Mouse (Mus musculus) liver, adult 2 months (tissue): ENCODE measurements around the gene Upb1. TPM values are rescaled to one million over a fixed set of nuclear protein-coding genes. Genes with fewer than 3 reads are reported as not detected.
A peak's percentile ranks its signal among the peaks of the same experiment; 100 is the strongest.

Experiments used
- DNase-seq: peaks from one replicate; pipeline ENCODE4 v3.0.0-alpha.2; 2011; ENCODE audit warnings: low read depth, low spot score; ENCODE audit errors: extremely low read depth
- H3K27ac ChIP-seq: fragments of 200-500 bp; replicated peaks from 2 replicates; pipeline ENCODE4 v1.5.1; 2012; ENCODE audit warnings: low read depth, mild to moderate bottlenecking, control low read depth, inconsistent platforms, low read length; ENCODE audit not compliant: insufficient read depth
- H3K27me3 ChIP-seq: fragments of 200-500 bp; 2 replicates; pipeline ENCODE4 v1.6.1; 2012; ENCODE audit warnings: mild to moderate bottlenecking, moderate library complexity, low read length, inconsistent platforms; ENCODE audit not compliant: control insufficient read depth, insufficient read depth
- H3K36me3 ChIP-seq: fragments of 200-500 bp; 2 replicates; pipeline ENCODE4 v1.6.1; 2012; ENCODE audit warnings: low read length, inconsistent platforms; ENCODE audit not compliant: control insufficient read depth, insufficient read depth
- H3K4me1 ChIP-seq: fragments of 200-500 bp; 2 replicates; pipeline ENCODE4 v1.6.1; 2011; ENCODE audit warnings: low read length; ENCODE audit not compliant: control insufficient read depth, insufficient read depth
- H3K4me3 ChIP-seq: fragments of 200-500 bp; 2 replicates; pipeline ENCODE4 v1.5.1; 2011; ENCODE audit warnings: low read depth, mild to moderate bottlenecking, control low read depth, low read length, moderate library complexity; ENCODE audit not compliant: insufficient read depth
- H3K79me2 ChIP-seq: fragments of 200-500 bp; 2 replicates; pipeline ENCODE4 v1.6.1; 2012; ENCODE audit warnings: inconsistent platforms, mild to moderate bottlenecking, low read length, moderate library complexity; ENCODE audit not compliant: control insufficient read depth, insufficient read depth
- H3K9ac ChIP-seq: fragments of 200-500 bp; 2 replicates; pipeline ENCODE4 v1.6.1; 2012; ENCODE audit warnings: low read depth, mild to moderate bottlenecking, control low read depth, inconsistent platforms, low read length
- CTCF ChIP-seq: fragments of 200-500 bp; IDR thresholded peaks from 2 replicates; pipeline ENCODE4 v1.5.1; 2011; ENCODE audit warnings: low read depth, low read length, control low read depth
- POLR2A ChIP-seq: fragments of 200-500 bp; IDR thresholded peaks from 2 replicates; pipeline ENCODE4 v1.6.1; 2011; ENCODE audit warnings: low read length, control low read depth; ENCODE audit not compliant: insufficient read depth; ENCODE audit errors: extremely low read depth
- WGBS: fragments of 180-500 bp; shearing (Covaris S2); methylation state at CpG from one replicate; pipeline ENCODE4 v1.1.7; 2018; 5-methylcytosine and 5-hydroxymethylcytosine counted together
- polyA plus RNA-seq: library from polyadenylated mRNA; depleted of rRNA; stranded (reverse); fragments of >200 nt; gene quantifications from 2 replicates; pipeline ENCODE4 v1.2.3, GENCODE M21; 2012
- total RNA-seq: library from RNA; depleted of rRNA; stranded (reverse); fragments of >200 nt; gene quantifications from 2 replicates; pipeline ENCODE4 v1.2.3, GENCODE M21; 2014

Upb1 gene
- total and polyA plus RNA-seq, 2 experiments: 125 to 220 TPM

GRCm38 (mm10) chr10:75412114-75413103 lies 11.5 kb downstream of the Upb1 start:
- peak overlapping the region; percentile 4 for H3K4me3 ChIP-seq
- peaks cover 27% of the 10 kb centered on the region for H3K36me3 ChIP-seq
- 37% methylated on average over 27 of the region's 27 CpGs for WGBS
- peaks cover 23% of the 10 kb centered on the region for H3K4me1 ChIP-seq
- H3K79me2 ChIP-seq: peaks cover 17% of the 10 kb centered on the region; the same call in 1 of the 2 replicates
- H3K27ac ChIP-seq: peak overlapping the region; percentile 93
- DNase-seq: peak; percentile 93
- no peaks in the 10 kb centered on the region for H3K27me3 ChIP-seq
- peak overlapping the region; percentile 60 for H3K9ac ChIP-seq
- no peak for TF ChIP-seq CTCF
- no peak for TF ChIP-seq POLR2A

GRCm38 (mm10) chr10:75414925-75415324 lies 14.0 kb downstream of the Upb1 start:
- Histone ChIP-seq H3K4me1 (peaks cover 20% of the 10 kb centered on the region), H3K36me3 (peaks cover 43% of the 10 kb centered on the region), H3K4me3 (no peak overlapping the region), H3K9ac (no peak overlapping the region), H3K27ac (0 out of 2 replicates have a peak overlapping the region, but pooled peaks have one; percentile 21), H3K79me2 (peaks cover 17% of the 10 kb centered on the region; the same call in 1 of the 2 replicates), H3K27me3 (no peaks in the 10 kb centered on the region)
- TF ChIP-seq CTCF (no peak), POLR2A (no peak)
- 49% methylated on average over 7 of the region's 7 CpGs for WGBS
- no peak for DNase-seq

GRCm38 (mm10) chr10:75417363-75418042 lies 16.6 kb downstream of the Upb1 start:
- DNase-seq: peak; percentile 10
- H3K4me3 ChIP-seq: no peak overlapping the region
- 94% methylated on average over 8 of the region's 8 CpGs for WGBS
- no peak overlapping the region for H3K9ac ChIP-seq
- TF ChIP-seq POLR2A: no peak
- peak; percentile 14; the same call in 1 of the 2 replicates for TF ChIP-seq CTCF
- peaks cover 61% of the 10 kb centered on the region for H3K36me3 ChIP-seq
- no peaks in the 10 kb centered on the region for H3K27me3 ChIP-seq
- H3K79me2 ChIP-seq: peaks cover 17% of the 10 kb centered on the region; the same call in 1 of the 2 replicates
- peaks cover 8% of the 10 kb centered on the region for H3K4me1 ChIP-seq
- H3K27ac ChIP-seq: no peak overlapping the region

GRCm38 (mm10) chr10:75418747-75419146 lies 17.8 kb downstream of the Upb1 start:
- 69% methylated on average over 4 of the region's 4 CpGs for WGBS
- DNase-seq: peak; percentile 0
- H3K4me3 ChIP-seq: no peak overlapping the region

GRCm38 (mm10) chr10:75424498-75424901 lies 23.6 kb downstream of the Upb1 start:
- H3K4me3 ChIP-seq: peak overlapping the region; percentile 8; the same call in 1 of the 2 replicates
- peaks cover 44% of the 10 kb centered on the region for H3K36me3 ChIP-seq
- 0 out of 2 replicates have a peak overlapping the region, but pooled peaks have one; percentile 0 for H3K27ac ChIP-seq
- peaks cover 9% of the 10 kb centered on the region for H3K4me1 ChIP-seq
- no peak for TF ChIP-seq CTCF
- TF ChIP-seq POLR2A: no peak
- H3K79me2 ChIP-seq: no peaks in the 10 kb centered on the region
- no peak for DNase-seq
- no peak overlapping the region for H3K9ac ChIP-seq
- no peaks in the 10 kb centered on the region for H3K27me3 ChIP-seq
- 19% methylated on average over 10 of the region's 10 CpGs for WGBS

More at GRCm38 (mm10) chr10:75418747-75419146, 17.8 kb downstream of the Upb1 start:
- no peak overlapping the region for H3K9ac ChIP-seq
- H3K4me1 ChIP-seq: no peaks in the 10 kb centered on the region; the same call in none of the 2 replicates
- TF ChIP-seq POLR2A (no peak), CTCF (no peak)
- H3K79me2 ChIP-seq: peaks cover 9% of the 10 kb centered on the region; the same call in 1 of the 2 replicates
- no peaks in the 10 kb centered on the region for H3K27me3 ChIP-seq
- H3K27ac ChIP-seq: no peak overlapping the region
- peaks cover 62% of the 10 kb centered on the region for H3K36me3 ChIP-seq
